Mouse (Mus musculus) olfactory bulb, adult 2 months (tissue): Measurements from ENCODE around the gene Arhgap4. TPM values are rescaled to one million over a fixed set of nuclear protein-coding genes. Genes with fewer than 3 reads are reported as not detected.

Experiments
- H3K27ac ChIP-seq: fragments of 200-500 bp; 2 replicates; pipeline ENCODE4 v1.5.1; 2012; ENCODE audit warnings: low read depth, low read length; ENCODE audit not compliant: insufficient read depth
- H3K4me1 ChIP-seq: fragments of 200-500 bp; 2 replicates; pipeline ENCODE4 v1.6.1; 2012; ENCODE audit warnings: low read length; ENCODE audit not compliant: control insufficient read depth, insufficient read depth
- H3K4me3 ChIP-seq: fragments of 200-500 bp; 2 replicates; pipeline ENCODE4 v1.5.1; 2012; ENCODE audit warnings: mild to moderate bottlenecking, low read depth, low read length, moderate library complexity; ENCODE audit not compliant: insufficient read depth
- CTCF ChIP-seq: fragments of 200-500 bp; IDR thresholded peaks from 2 replicates; pipeline ENCODE4 v1.5.1; 2012; ENCODE audit warnings: low read depth, mild to moderate bottlenecking, low read length, moderate library complexity; ENCODE audit not compliant: insufficient read depth
- POLR2A ChIP-seq: fragments of 200-500 bp; IDR thresholded peaks from 2 replicates; pipeline ENCODE4 v1.6.1; 2012; ENCODE audit warnings: mild to moderate bottlenecking, low read depth, low read length, moderate library complexity; ENCODE audit not compliant: insufficient read depth
- WGBS: fragments of 180-500 bp; shearing (Covaris S2); methylation state at CpG from one replicate; pipeline ENCODE4 v1.1.7; 2018; 5-methylcytosine and 5-hydroxymethylcytosine counted together
- polyA plus RNA-seq: library from polyadenylated mRNA; stranded (reverse); fragments of >200 nt; gene quantifications from 2 replicates; pipeline ENCODE4 v1.2.4, GENCODE M21; 2012; ENCODE audit warnings: low replicate concordance; ENCODE audit not compliant: missing spikeins, insufficient read depth, insufficient read length

The Arhgap4 gene
- not detected in 2 replicates for polyA plus RNA-seq

- 18% methylated on average over 43 of the region's 43 CpGs for WGBS
- Histone ChIP-seq H3K4me1 (no peaks in the 10 kb centered on the region), H3K4me3 (peak within 1 kb of the TSS; percentile 89), H3K27ac (peak within 1 kb of the TSS; percentile 75)
- no peak for TF ChIP-seq CTCF
- TF ChIP-seq POLR2A = no peak
Measured at GRCm38 (mm10) chrX:73921823-73922549, at the start of gene Arhgap4, which contains the start of gene Naa10. TSS of gene Arhgap4 (minus strand) at chrX:73921870. TSS of gene Naa10 (minus strand) at chrX:73921944.

DNA sequence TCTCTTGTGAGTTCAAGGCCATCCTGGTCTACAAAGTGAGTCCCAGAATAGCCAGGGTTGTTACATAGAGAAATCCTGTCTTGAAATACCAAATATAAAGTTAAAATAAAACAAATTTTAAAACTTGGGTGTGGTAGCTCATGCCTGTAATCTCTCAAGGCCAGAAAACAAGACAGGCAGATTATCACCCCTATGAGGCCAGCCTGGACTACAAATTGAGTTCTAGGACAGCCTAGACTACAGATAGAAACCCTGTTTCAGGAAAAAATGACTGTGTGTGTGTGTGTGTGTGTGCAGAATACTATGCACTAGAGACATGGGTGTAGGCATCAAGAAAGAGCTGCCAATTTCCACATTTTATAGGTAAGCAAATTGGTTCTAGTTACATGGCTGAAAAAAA lies 49.1 kb upstream of the Arhgap4 start:
- H3K27ac ChIP-seq = no peak overlapping the region
- no peaks in the 10 kb centered on the region for H3K4me1 ChIP-seq
- TF ChIP-seq POLR2A (no peak), CTCF (no peak)
- no peak overlapping the region for H3K4me3 ChIP-seq

GRCm38 (mm10) chrX:73969729-73970128 lies 48.1 kb upstream of the Arhgap4 start:
- WGBS = 93% methylated on average over 2 of the region's 2 CpGs
- Histone ChIP-seq H3K4me3 (no peak overlapping the region), H3K4me1 (0 out of 2 replicates have a peak, but pooled peaks cover under 1% of the 10 kb centered on the region), H3K27ac (no peak overlapping the region)
- no peak for TF ChIP-seq POLR2A
- TF ChIP-seq CTCF = no peak

GRCm38 (mm10) chrX:73969167-73969566 lies 47.5 kb upstream of the Arhgap4 start:
- WGBS = 71% methylated on average over 1 of the region's 1 CpGs
- no peak overlapping the region for H3K27ac ChIP-seq
- H3K4me3 ChIP-seq = no peak overlapping the region
- no peak for TF ChIP-seq POLR2A
- TF ChIP-seq CTCF = no peak
- H3K4me1 ChIP-seq = peaks cover 6% of the 10 kb centered on the region

DNA sequence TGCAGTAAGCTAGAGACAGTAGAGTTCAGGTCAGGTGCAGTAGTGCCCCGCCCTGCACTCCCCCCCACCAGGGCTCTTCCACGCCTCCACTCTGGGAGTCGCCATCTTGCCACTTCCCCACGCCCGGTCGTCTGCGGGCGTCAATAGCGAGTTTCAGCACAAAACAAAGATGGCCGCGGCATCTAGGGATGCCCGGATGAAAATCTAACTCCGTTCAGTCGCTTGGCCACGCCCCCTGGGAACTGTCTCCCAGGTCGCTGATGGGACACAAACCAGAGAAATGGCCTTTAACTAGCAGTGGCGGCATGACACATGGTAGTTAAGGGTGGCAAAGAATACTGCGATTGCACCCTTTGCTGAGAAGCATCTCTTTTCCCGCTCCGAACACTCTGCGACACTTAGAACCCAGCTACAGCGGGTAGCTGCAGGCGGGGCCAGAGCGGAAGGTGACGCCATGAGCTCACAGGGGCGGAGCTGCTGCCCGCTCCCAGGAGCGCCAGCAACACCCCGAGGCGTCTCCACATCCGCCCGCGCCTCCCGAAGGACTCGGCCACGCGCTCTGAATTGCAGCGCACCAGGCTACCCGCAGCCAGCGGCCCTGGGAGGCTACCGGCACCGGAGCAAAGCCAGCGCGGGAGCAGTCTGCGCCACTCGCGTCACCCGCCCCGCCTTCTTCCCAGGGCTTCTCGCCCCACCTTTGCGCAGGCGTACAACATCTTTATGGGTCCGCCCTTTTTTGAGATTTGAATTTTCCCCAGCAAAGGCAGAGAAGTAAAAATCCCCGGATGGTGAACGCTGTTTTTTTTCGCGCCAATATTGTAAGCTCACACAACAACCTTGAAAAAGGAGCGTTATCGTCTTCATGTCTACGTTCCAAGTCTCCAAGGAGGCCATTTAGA lies 45.8 kb upstream of the Arhgap4 start:
- TF ChIP-seq POLR2A (peak; percentile 58; the same call in 1 of the 2 replicates), CTCF (no peak)
- Histone ChIP-seq H3K27ac (peak overlapping the region; percentile 100), H3K4me3 (peak overlapping the region; percentile 99), H3K4me1 (peaks cover 12% of the 10 kb centered on the region)
- 16% methylated on average over 60 of the region's 60 CpGs for WGBS

GRCm38 (mm10) chrX:73966248-73967176 lies 44.8 kb upstream of the Arhgap4 start, which contains the start of gene Hcfc1:
TSS of gene Hcfc1 (minus strand) at chrX:73966357.
- Histone ChIP-seq H3K27ac (peak within 1 kb of the TSS; percentile 100), H3K4me1 (peaks cover 12% of the 10 kb centered on the region), H3K4me3 (peak within 1 kb of the TSS; percentile 99)
- WGBS = 16% methylated on average over 58 of the region's 58 CpGs
- TF ChIP-seq CTCF (no peak), POLR2A (peak; percentile 44; the same call in 1 of the 2 replicates)

- no peak for TF ChIP-seq CTCF
Measured at GRCm38 (mm10) chrX:73965307-73965706, 43.6 kb upstream of the Arhgap4 start.

DNA sequence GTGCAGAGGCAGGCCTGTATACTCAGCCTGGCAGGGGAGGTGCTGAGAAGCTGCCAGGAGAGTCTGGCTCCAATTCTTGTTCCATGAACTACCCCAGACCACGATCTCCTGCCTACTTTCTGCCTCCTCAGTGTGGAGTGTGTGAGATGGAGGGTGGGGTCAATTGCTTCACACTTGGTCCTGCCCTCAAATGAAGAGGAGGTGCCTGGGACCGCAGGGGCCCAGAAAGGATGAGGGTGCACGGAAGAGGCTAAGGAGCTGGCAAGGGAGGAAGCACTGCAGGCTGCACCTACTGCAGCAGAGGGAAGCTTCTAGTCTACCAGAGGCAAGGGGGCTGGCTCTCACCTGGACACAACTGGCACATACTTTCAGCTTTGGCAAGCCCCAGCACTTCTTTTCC lies 42.7 kb upstream of the Arhgap4 start:
- H3K27ac ChIP-seq = 0 out of 2 replicates have a peak overlapping the region, but pooled peaks have one; percentile 29
- WGBS = 40% methylated on average over 3 of the region's 3 CpGs
- TF ChIP-seq CTCF (no peak), POLR2A (no peak)
- H3K4me1 ChIP-seq = peaks cover 12% of the 10 kb centered on the region
- peak overlapping the region; percentile 46 for H3K4me3 ChIP-seq

More at GRCm38 (mm10) chrX:73965307-73965706, 43.6 kb upstream of the Arhgap4 start:
- peak overlapping the region; percentile 99 for H3K4me3 ChIP-seq
- peaks cover 12% of the 10 kb centered on the region for H3K4me1 ChIP-seq
- 12% methylated on average over 20 of the region's 20 CpGs for WGBS
- H3K27ac ChIP-seq = peak overlapping the region; percentile 85
